Mouse (Mus musculus): ENCODE measurements around the gene Mtcp1. TPM values are rescaled to one million over a fixed set of nuclear protein-coding genes. Genes with fewer than 3 reads are reported as not detected.

The Mtcp1 gene
- polyA plus RNA-seq, 1 experiment from 2014 or later, result 7.3 TPM

DNA sequence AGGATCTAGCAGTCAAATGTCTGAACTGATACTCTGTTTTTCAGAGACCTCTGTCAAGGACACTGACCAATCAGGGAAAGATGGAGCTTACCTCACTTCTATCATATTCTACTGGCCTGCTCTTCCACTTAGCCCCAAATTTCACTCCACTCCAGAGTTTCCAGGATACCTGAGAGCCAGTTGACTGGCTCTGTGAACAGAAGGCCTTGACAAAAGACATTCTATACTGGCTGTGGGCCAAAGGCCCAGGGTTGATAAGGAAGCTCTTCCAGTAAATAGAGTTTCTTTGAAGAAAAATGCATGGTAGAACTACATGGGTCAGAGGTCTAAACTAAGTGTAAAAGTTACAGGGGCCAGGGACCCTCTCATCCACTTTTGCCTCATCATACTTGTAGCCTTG is 46.2 kb downstream of the Mtcp1 start:
- Histone ChIP-seq H3K27ac (ENCODE audit: poor library complexity, severe bottlenecking) (no peak overlapping the region), H3K4me2 (no peak overlapping the region), H3K36me3 (no peaks in the 10 kb centered on the region), H3K4me3 (no peak overlapping the region), H3K4me1 (replicated peaks) (no peaks in the 10 kb centered on the region), H3K27me3 (replicated peaks) (no peaks in the 10 kb centered on the region), H3K9ac (no peak overlapping the region), H3K9me3 (replicated peaks) (no peaks in the 10 kb centered on the region)
- ATAC-seq (ENCODE audit: insufficient number of reproducible peaks, low FRiP score), result no peak

Other genes starting within 250 kb of the Mtcp1 start
- 69.8 and 70.2 TPM in 2 replicates for gene Fundc2, start 34.2 kb downstream of the Mtcp1 start, polyA plus RNA-seq (2016; fragmentation: Nextera tagmentation; extraction: Ambion mirVana)
- 1.8 and 2.0 TPM in 2 replicates for gene F8, start 34.0 kb downstream of the Mtcp1 start, polyA plus RNA-seq (2016; fragmentation: Nextera tagmentation; extraction: Ambion mirVana)
- 19.6 and 20.1 TPM in 2 replicates for gene Cmc4, start within 50 bp of the Mtcp1 start, polyA plus RNA-seq (2016; fragmentation: Nextera tagmentation; extraction: Ambion mirVana)
- 46.1 and 46.7 TPM in 2 replicates for gene Brcc3, start within 50 bp of the Mtcp1 start, polyA plus RNA-seq (2016; fragmentation: Nextera tagmentation; extraction: Ambion mirVana)
- 172 and 176 TPM in 2 replicates for gene Vbp1, start 97.7 kb upstream of the Mtcp1 start, polyA plus RNA-seq (2016; fragmentation: Nextera tagmentation; extraction: Ambion mirVana)
- gene Rab39b, start 161.6 kb upstream of the Mtcp1 start, polyA plus RNA-seq (2016; fragmentation: Nextera tagmentation; extraction: Ambion mirVana), result 0.67 and 0.68 TPM in 2 replicates